Mouse (Mus musculus) cerebellum, adult 2 months (tissue): Measurements from ENCODE around the gene Defb41. TPM values are rescaled to one million over a fixed set of nuclear protein-coding genes. Genes with fewer than 3 reads are reported as not detected.

Experiments used
- DNase-seq, 2 experiments: peaks; one replicate each; pipeline ENCODE4 v3.0.0; 2021
- H3K27ac ChIP-seq: fragments of 200-500 bp; 2 replicates; pipeline ENCODE4 v1.5.1; 2012; ENCODE audit warnings: low read length, control low read depth, inconsistent platforms; ENCODE audit not compliant: insufficient read depth
- H3K27me3 ChIP-seq: fragments of 200-500 bp; 2 replicates; pipeline ENCODE4 v1.6.1; 2012; ENCODE audit warnings: inconsistent platforms, mild to moderate bottlenecking, low read length, moderate library complexity; ENCODE audit not compliant: control insufficient read depth, insufficient read depth
- H3K4me1 ChIP-seq: fragments of 200-500 bp; 2 replicates; pipeline ENCODE4 v1.6.1; 2011; ENCODE audit warnings: low read length; ENCODE audit not compliant: control insufficient read depth, insufficient read depth
- H3K4me3 ChIP-seq: fragments of 200-500 bp; replicated peaks from 2 replicates; pipeline ENCODE3; 2011; ENCODE audit warnings: mild to moderate bottlenecking, low read depth, low read length, control low read depth; ENCODE audit not compliant: insufficient read depth
- CTCF ChIP-seq: fragments of 200-500 bp; IDR thresholded peaks from 2 replicates; pipeline ENCODE4 v1.5.1; 2011; ENCODE audit warnings: low read depth, mild to moderate bottlenecking, control low read depth, low read length, moderate library complexity, borderline replicate concordance; ENCODE audit not compliant: insufficient read depth
- POLR2A ChIP-seq: fragments of 200-500 bp; IDR thresholded peaks from 2 replicates; pipeline ENCODE4 v1.6.1; 2011; ENCODE audit warnings: low read length, control low read depth, borderline replicate concordance; ENCODE audit not compliant: insufficient read depth
- WGBS: fragments of 180-500 bp; shearing (Covaris S2); methylation state at CpG from one replicate; pipeline ENCODE4 v1.1.7; 2018; 5-methylcytosine and 5-hydroxymethylcytosine counted together
- polyA plus RNA-seq: library from polyadenylated mRNA; depleted of rRNA; stranded (reverse); fragments of >200 nt; gene quantifications from 2 replicates; pipeline ENCODE4 v1.2.3, GENCODE M21; 2012; rRNA removed

Defb41 gene
- polyA plus RNA-seq, 1 experiment, result not detected

DNA sequence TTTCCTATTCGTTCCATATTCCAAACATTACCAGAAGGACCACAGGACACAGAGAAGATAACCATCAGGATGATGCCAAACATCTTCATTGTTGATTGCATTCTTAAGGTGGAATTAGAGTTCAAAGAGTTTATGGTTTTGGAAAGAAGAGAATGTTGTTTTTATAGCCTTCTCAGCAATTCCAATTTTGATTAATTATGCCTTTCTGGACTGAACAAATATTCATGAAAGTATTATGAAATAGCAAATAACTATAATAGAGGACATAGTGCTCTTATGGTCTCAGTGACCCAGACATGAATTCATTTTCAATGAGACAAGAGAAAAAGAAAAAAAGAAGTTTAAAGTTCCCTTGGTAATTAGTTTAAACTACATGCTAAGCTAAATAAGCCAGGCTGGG, 27.6 kb downstream of the Defb41 start, which contains the start of gene Defb18:
Defb18 (minus strand) TSS at position 101 of the 400 bp plus-strand sequence.
- no peak for DNase-seq
- 67% methylated on average over 1 of the region's 1 CpGs for WGBS
- no peaks in the 10 kb centered on the region for H3K4me1 ChIP-seq
- no peak for TF ChIP-seq POLR2A
- no peak for TF ChIP-seq CTCF
- no peaks in the 10 kb centered on the region for H3K27me3 ChIP-seq
- no peak within 1 kb of the TSS for H3K27ac ChIP-seq
- no peak within 1 kb of the TSS for H3K4me3 ChIP-seq

DNA sequence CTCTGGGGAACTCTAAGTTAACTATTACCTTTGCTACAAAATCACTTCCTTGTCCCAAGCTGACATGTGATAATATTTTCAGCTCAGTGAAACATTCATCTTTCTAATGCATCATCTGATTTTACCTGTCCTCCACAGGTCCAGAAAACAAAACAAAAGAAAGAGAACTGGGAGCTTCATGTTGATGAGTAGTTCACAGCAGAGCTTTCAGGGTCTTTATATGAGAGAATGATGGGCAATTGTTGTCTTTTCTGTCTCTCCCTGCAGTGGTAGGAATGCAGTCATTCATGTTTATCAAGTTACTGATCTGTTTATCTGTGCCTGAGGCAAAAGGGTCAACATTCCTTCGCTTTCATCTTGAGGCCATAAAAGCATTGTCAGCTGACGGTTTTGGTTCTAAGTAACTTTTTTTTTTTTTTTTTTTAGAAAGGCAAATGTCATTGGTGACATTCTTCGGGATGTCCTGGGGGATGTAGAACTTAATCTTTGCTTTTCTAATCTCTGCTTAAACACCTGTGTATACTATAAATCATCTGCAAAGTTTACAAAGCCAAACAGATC, 41.5 kb downstream of the Defb41 start:
- H3K4me3 ChIP-seq, result no peak overlapping the region
- 63% methylated on average over 3 of the region's 3 CpGs for WGBS
- no peak for TF ChIP-seq POLR2A
- H3K4me1 ChIP-seq, result no peaks in the 10 kb centered on the region
- no peak for DNase-seq
- no peaks in the 10 kb centered on the region for H3K27me3 ChIP-seq
- H3K27ac ChIP-seq, result no peak overlapping the region

Other genes starting within 250 kb of the Defb41 start
- not detected in 2 replicates for gene Crisp4, start 119.2 kb downstream of the Defb41 start, polyA plus RNA-seq
- not detected in 2 replicates for gene Defb18, start 27.7 kb downstream of the Defb41 start, polyA plus RNA-seq